ENCODE assay signal across 40 mouse cellular contexts in genomic region chr1:175643496-175644265, GRCm38 (mm10). TPM values are rescaled to one million over a fixed set of nuclear protein-coding genes. Genes with fewer than 3 reads are reported as not detected.
A peak's percentile ranks its signal among the peaks of the same experiment; 100 is the strongest.
DNase-seq lines count a peak whose midpoint lies in the region; ATAC-seq lines count a peak whose summit lies in the region.
"Had no signal": no experiment of that assay in that cellular context is flagged by ENCODE, and none has a peak within 500 bp of the region (broad histone marks: within the 10 kb centered on the region; RNA-seq: fewer than 3 reads in every experiment).

No protein-coding gene starts in this region.

- H3K4me3 ChIP-seq in hindbrain, embryonic 10.5 days: no peak overlapping the region
- no peak overlapping the region for H3K4me3 ChIP-seq in midbrain, embryonic 16.5 days (ENCODE audit: low read depth, low read length)
- H3K4me3 ChIP-seq: embryonic facial prominence, embryonic 13.5 days; forebrain, embryonic 10.5 days; forebrain, embryonic 15.5 days; heart, adult 2 months; heart, embryonic 12.5 days; hindbrain, embryonic 12.5 days; liver, embryonic 12.5 days; neural tube, embryonic 13.5 days had no signal

- H3K4me1 ChIP-seq in hindbrain, embryonic 10.5 days (replicated peaks): no peaks in the 10 kb centered on the region
- H3K4me1 ChIP-seq in midbrain, embryonic 16.5 days (ENCODE audit: control insufficient read depth, insufficient read depth, low read length): no peaks in the 10 kb centered on the region; the same call in 1 of the 2 replicates
- H3K4me1 ChIP-seq: forebrain, embryonic 10.5 days; forebrain, embryonic 15.5 days; heart, embryonic 12.5 days; hindbrain, embryonic 12.5 days; liver, embryonic 12.5 days; neural tube, embryonic 13.5 days had no signal

- no peak overlapping the region for H3K4me2 ChIP-seq in midbrain, embryonic 16.5 days (ENCODE audit: low read length)
- H3K4me2 ChIP-seq: embryonic facial prominence, embryonic 13.5 days; forebrain, embryonic 15.5 days; heart, embryonic 12.5 days; hindbrain, embryonic 12.5 days; liver, embryonic 12.5 days; midbrain, embryonic 11.5 days; neural tube, embryonic 13.5 days had no signal

- DNase-seq in lung, postnatal 25 days (ENCODE audit: low spot score): peak; percentile 18
- no peak for DNase-seq in lung, postnatal 14 days
- peak; percentile 70 to 73 for DNase-seq in B cell, adult 2 months
- DNase-seq in hindbrain, embryonic 10.5 days (ENCODE audit: low spot score): no peak
- no peak for DNase-seq in right cerebral cortex, postnatal 14 days
- DNase-seq: adrenal gland, adult 2 months; cerebellum, adult 11 months; cerebellum, adult 9-11 months; gastrocnemius, postnatal 25 days; heart, adult 2 months; kidney, adult 8-10 months; kidney, postnatal 4 days; layer of hippocampus, postnatal 36 days; left cerebral cortex, postnatal 4 days; liver, postnatal 0 days; retina, postnatal 1 day; thymus, postnatal 14 days had no signal

- peak; percentile 40 for ATAC-seq in common myeloid progenitor, adult 5-6 weeks (replicated peaks; ENCODE audit: low read depth, poor library complexity, severe bottlenecking)
- ATAC-seq in monocyte, adult 5-6 weeks (replicated peaks; ENCODE audit: insufficient number of reproducible peaks, low FRiP score, low TSS enrichment, poor library complexity, severe bottlenecking): 0 out of 2 replicates have a peak, but pooled peaks have one; percentile 37
- ATAC-seq in midbrain, embryonic 16.5 days: no peak
- ATAC-seq: activated CD4-positive, CD25-positive, alpha-beta regulatory T cell, adult 4 months; CD4-positive, CD25-positive, alpha-beta regulatory T cell, adult 4 months; forebrain, embryonic 15.5 days; hindbrain, postnatal 0 days; intestine, embryonic 16.5 days; liver, embryonic 12.5 days; liver, postnatal 0 days had no signal

- WGBS in hindbrain, embryonic 10.5 days: 80% methylated on average over 5 of the region's 5 CpGs
- 81% methylated on average over 5 of the region's 5 CpGs for WGBS in midbrain, embryonic 16.5 days

- H3K9ac ChIP-seq in midbrain, embryonic 16.5 days (ENCODE audit: low read depth, low read length): no peak overlapping the region
- H3K9ac ChIP-seq: embryonic facial prominence, embryonic 13.5 days; forebrain, embryonic 15.5 days; heart, embryonic 12.5 days; hindbrain, embryonic 12.5 days; liver, embryonic 12.5 days; liver, postnatal 0 days; neural tube, embryonic 13.5 days had no signal

- H3K27ac ChIP-seq in hindbrain, embryonic 10.5 days: no peak overlapping the region
- H3K27ac ChIP-seq in midbrain, embryonic 16.5 days (ENCODE audit: low read length): no peak overlapping the region
- H3K27ac ChIP-seq: embryonic facial prominence, embryonic 13.5 days; forebrain, embryonic 10.5 days; forebrain, embryonic 15.5 days; heart, adult 2 months; hindbrain, embryonic 12.5 days; hindbrain, postnatal 0 days; kidney, postnatal 0 days; liver, embryonic 12.5 days; macrophage; neural tube, embryonic 13.5 days had no signal

- no peaks in the 10 kb centered on the region for H3K36me3 ChIP-seq in hindbrain, embryonic 10.5 days
- H3K36me3 ChIP-seq in midbrain, embryonic 16.5 days (ENCODE audit: control insufficient read depth, insufficient read depth, low read length): no peaks in the 10 kb centered on the region
- H3K36me3 ChIP-seq: embryonic facial prominence, embryonic 13.5 days; forebrain, embryonic 10.5 days; forebrain, embryonic 15.5 days; heart, embryonic 12.5 days; hindbrain, embryonic 12.5 days; liver, embryonic 12.5 days; neural tube, embryonic 13.5 days had no signal

- H3K27me3 ChIP-seq in hindbrain, embryonic 10.5 days (ENCODE audit: insufficient read depth, poor library complexity, severe bottlenecking): no peaks in the 10 kb centered on the region
- no peaks in the 10 kb centered on the region for H3K27me3 ChIP-seq in midbrain, embryonic 16.5 days (ENCODE audit: control insufficient read depth, insufficient read depth, low read depth, low read length)
- H3K27me3 ChIP-seq: embryonic facial prominence, embryonic 13.5 days; forebrain, embryonic 15.5 days; heart, embryonic 12.5 days; hindbrain, embryonic 12.5 days; liver, embryonic 12.5 days; neural tube, embryonic 13.5 days had no signal

- H3K9me3 ChIP-seq in hindbrain, embryonic 10.5 days: no peaks in the 10 kb centered on the region
- H3K9me3 ChIP-seq in midbrain, embryonic 16.5 days (replicated peaks; ENCODE audit: control insufficient read depth, low read length, poor library complexity, severe bottlenecking): no peaks in the 10 kb centered on the region
- H3K9me3 ChIP-seq: embryonic facial prominence, embryonic 13.5 days; forebrain, embryonic 10.5 days; forebrain, embryonic 15.5 days; heart, embryonic 12.5 days; hindbrain, embryonic 12.5 days; liver, embryonic 12.5 days; neural tube, embryonic 13.5 days had no signal

RNA-seq across cellular contexts. Expression of gene Fh1, which starts 18.2 kb away (rescaled TPM):
- 86.6 and 102 TPM in 2 replicates for total RNA-seq in common myeloid progenitor, adult 5-6 weeks (2017)
- 35.9 to 46.8 TPM (median 37.1 TPM) in 3 replicates for total RNA-seq in monocyte, adult 5-6 weeks (2017)
- polyA plus RNA-seq in hindbrain, embryonic 10.5 days (2016; fragmentation: Nextera tagmentation; extraction: Ambion mirVana): 114 and 123 TPM in 2 replicates
- polyA plus RNA-seq in midbrain, embryonic 16.5 days (2015; fragmentation: Nextera tagmentation; extraction: Ambion mirVana): 88.9 and 91.9 TPM in 2 replicates

RNA-seq across cellular contexts. Expression of gene Kmo, which starts 23.5 kb away (rescaled TPM):
- total RNA-seq in common myeloid progenitor, adult 5-6 weeks (2017): 9.8 and 12.4 TPM in 2 replicates
- 7.5 to 16.0 TPM (median 10.7 TPM) in 3 replicates for total RNA-seq in monocyte, adult 5-6 weeks (2017)
- polyA plus RNA-seq in hindbrain, embryonic 10.5 days (2016; fragmentation: Nextera tagmentation; extraction: Ambion mirVana): 0.05 and 0.16 TPM in 2 replicates
- 0.11 TPM in 1 of 2 replicates, not detected in the other for polyA plus RNA-seq in midbrain, embryonic 16.5 days (2015; fragmentation: Nextera tagmentation; extraction: Ambion mirVana)
- total RNA-seq: midbrain, postnatal 0 days had no signal
- polyA plus RNA-seq: forebrain, embryonic 15.5 days; hindbrain, embryonic 12.5 days; midbrain, postnatal 0 days had no signal

RNA-seq across cellular contexts. Expression of gene Opn3, which starts 48.9 kb away (rescaled TPM):
- total RNA-seq in common myeloid progenitor, adult 5-6 weeks (2017): 1.9 TPM in 1 of 2 replicates, not detected in the other
- total RNA-seq in monocyte, adult 5-6 weeks (2017): 0.29 to 0.78 TPM in 2 of 3 replicates, not detected in the other
- 14.3 and 14.7 TPM in 2 replicates for polyA plus RNA-seq in hindbrain, embryonic 10.5 days (2016; fragmentation: Nextera tagmentation; extraction: Ambion mirVana)
- polyA plus RNA-seq in midbrain, embryonic 16.5 days (2015; fragmentation: Nextera tagmentation; extraction: Ambion mirVana): 8.6 and 9.8 TPM in 2 replicates
- polyA plus RNA-seq: activated CD4-positive, CD25-positive, alpha-beta regulatory T cell, adult 4 months; CD4-positive, CD25-positive, alpha-beta regulatory T cell, adult 4 months had no signal

RNA-seq across cellular contexts. Expression of gene Chml, which starts 49.0 kb away (rescaled TPM):
- 17.8 and 26.8 TPM in 2 replicates for total RNA-seq in common myeloid progenitor, adult 5-6 weeks (2017)
- total RNA-seq in monocyte, adult 5-6 weeks (2017): 11.2 to 13.9 TPM (median 13.0 TPM) in 3 replicates
- 4.3 and 6.3 TPM in 2 replicates for polyA plus RNA-seq in hindbrain, embryonic 10.5 days (2016; fragmentation: Nextera tagmentation; extraction: Ambion mirVana)
- 3.6 and 4.2 TPM in 2 replicates for polyA plus RNA-seq in midbrain, embryonic 16.5 days (2015; fragmentation: Nextera tagmentation; extraction: Ambion mirVana)

RNA-seq across cellular contexts. Expression of gene Wdr64, which starts 54.7 kb away (rescaled TPM):
- total RNA-seq in common myeloid progenitor, adult 5-6 weeks (2017): not detected in 2 replicates
- not detected in 3 replicates for total RNA-seq in monocyte, adult 5-6 weeks (2017)
- not detected in 2 replicates for polyA plus RNA-seq in hindbrain, embryonic 10.5 days (2016; fragmentation: Nextera tagmentation; extraction: Ambion mirVana)
- polyA plus RNA-seq in midbrain, embryonic 16.5 days (2015; fragmentation: Nextera tagmentation; extraction: Ambion mirVana): not detected in 2 replicates
- total RNA-seq: adrenal gland, adult 2 months; adrenal gland, postnatal 4 days; gastrocnemius, adult 18-20 months; gastrocnemius, postnatal 25 days; heart, adult 2 months; hindbrain, postnatal 0 days; layer of hippocampus, postnatal 36 days; left cerebral cortex, postnatal 4 days; midbrain, postnatal 0 days had no signal
- polyA plus RNA-seq: activated CD4-positive, CD25-positive, alpha-beta regulatory T cell, adult 4 months; adrenal gland, adult 2 months; CD4-positive, CD25-positive, alpha-beta regulatory T cell, adult 4 months; embryonic facial prominence, embryonic 13.5 days; forebrain, embryonic 10.5 days; forebrain, embryonic 15.5 days; heart, adult 2 months; heart, embryonic 12.5 days; heart, postnatal 0 days; hindbrain, embryonic 12.5 days; hindbrain, postnatal 0 days; intestine, embryonic 16.5 days; kidney, postnatal 0 days; limb, embryonic 14.5 days; liver, embryonic 12.5 days; liver, postnatal 0 days; lung, embryonic 16.5 days; macrophage; midbrain, embryonic 11.5 days; midbrain, postnatal 0 days; neural tube, embryonic 13.5 days had no signal

Comparison
In these comparisons a context has a peak if more than half of its experiments do, and no peak if none do; other contexts are left out.
1. DNase-seq: peak in lung, postnatal 25 days (single experiment) and B cell, adult 2 months (2 of 2); none in lung, postnatal 14 days (single experiment), hindbrain, embryonic 10.5 days (single experiment) and right cerebral cortex, postnatal 14 days (single experiment).